Mouse (Mus musculus): ENCODE measurements around the gene Cgrrf1. TPM values are rescaled to one million over a fixed set of nuclear protein-coding genes. Genes with fewer than 3 reads are reported as not detected.
A peak's percentile ranks its signal among the peaks of the same experiment; 100 is the strongest.
"Not testable (repeated sequence)": the region's sequence is repeated elsewhere in the genome, so short reads cannot be mapped to it uniquely, and the experiment has no call there.

The Cgrrf1 gene
- total RNA-seq (2021): 10 to 100 TPM; 38.4 to 38.5 TPM
- long read RNA-seq, experiment 1, transcript Cgrrf1-201 (6 exons, 1,324 nt): major isoform, 27 of 36 reads
- long read RNA-seq, experiment 1, transcript Cgrrf1-204 (2 exons, 419 nt): minor isoform, 7 of 36 reads
- long read RNA-seq, experiment 1, partial matches to known transcripts: 0 of 36 reads
- long read RNA-seq, experiment 1, other reads (novel, unspliced or antisense): 2 of 36 reads
- long read RNA-seq, experiment 2, transcript Cgrrf1-201 (6 exons, 1,324 nt): major isoform, 19 of 22 reads
- long read RNA-seq, experiment 2, partial matches to known transcripts: 0 of 22 reads
- long read RNA-seq, experiment 2, other reads (novel, unspliced or antisense): 2 of 22 reads

DNA sequence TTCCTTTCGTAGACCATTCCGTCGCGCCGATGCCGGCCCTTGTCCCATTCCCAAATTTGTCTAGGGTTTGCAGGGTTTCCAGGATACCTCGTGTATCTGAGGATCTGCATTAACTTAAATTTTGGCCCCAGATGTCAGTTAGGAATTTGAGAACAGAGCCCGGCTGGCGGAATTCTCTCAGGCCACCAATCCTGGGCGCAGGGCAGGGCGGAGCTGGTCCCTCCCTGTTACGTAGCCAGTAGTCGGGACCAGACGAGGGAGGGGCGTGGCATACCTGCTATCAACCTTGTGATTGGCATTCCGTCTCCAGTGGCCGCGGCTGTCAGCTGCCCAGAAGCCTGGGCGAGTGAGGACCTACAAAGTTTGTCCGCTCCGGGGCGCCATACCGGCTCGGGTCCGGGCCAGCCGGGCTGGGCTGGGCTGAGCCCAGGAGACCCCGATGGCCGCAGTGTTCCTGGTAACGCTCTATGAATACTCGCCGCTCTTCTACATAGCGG is at the start of gene Cgrrf1:
Gene Cgrrf1, plus strand, starts transcription at position 289 of the 497 bp plus-strand sequence.
- intact Hi-C loops (cut with DNase I): loop anchor here (5.0 kb wide), 2 partner anchors 45 to 255 kb away; no protein-coding TSS in a partner anchor
- DNase-seq: peak; percentile 95 to 96

DNA sequence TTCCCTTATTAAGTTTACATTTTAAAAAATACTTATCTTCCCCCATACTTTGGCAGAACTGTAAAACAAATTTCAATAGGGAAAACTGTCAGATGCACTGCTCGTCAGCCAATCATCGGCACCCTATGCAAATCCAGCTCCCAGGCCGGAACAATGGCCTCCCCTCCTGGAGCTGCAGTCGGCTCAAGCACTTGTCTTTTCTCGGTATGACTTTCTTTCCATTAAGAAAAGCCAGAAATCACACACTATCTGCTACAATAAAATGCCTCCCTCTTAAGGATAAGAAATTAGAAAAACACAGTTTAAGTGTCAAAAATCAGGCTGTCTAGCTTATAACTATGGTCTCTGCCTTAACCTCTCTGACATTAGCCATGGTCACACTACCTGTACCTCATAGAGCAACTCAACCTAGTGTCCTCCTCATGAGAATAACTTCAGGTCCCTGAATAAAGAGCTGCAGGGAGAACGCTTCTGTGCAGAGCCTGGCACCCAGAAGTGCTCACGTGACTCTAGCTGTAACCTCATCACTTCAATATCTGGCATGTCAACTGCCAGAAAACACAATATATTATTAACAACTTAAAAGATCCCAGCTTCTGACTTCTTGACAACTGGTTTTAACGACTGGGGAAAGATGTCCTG is 49.6 kb upstream of the Cgrrf1 start:
- intact Hi-C loops (cut with DNase I): no loop called here
- no peak for DNase-seq

DNA sequence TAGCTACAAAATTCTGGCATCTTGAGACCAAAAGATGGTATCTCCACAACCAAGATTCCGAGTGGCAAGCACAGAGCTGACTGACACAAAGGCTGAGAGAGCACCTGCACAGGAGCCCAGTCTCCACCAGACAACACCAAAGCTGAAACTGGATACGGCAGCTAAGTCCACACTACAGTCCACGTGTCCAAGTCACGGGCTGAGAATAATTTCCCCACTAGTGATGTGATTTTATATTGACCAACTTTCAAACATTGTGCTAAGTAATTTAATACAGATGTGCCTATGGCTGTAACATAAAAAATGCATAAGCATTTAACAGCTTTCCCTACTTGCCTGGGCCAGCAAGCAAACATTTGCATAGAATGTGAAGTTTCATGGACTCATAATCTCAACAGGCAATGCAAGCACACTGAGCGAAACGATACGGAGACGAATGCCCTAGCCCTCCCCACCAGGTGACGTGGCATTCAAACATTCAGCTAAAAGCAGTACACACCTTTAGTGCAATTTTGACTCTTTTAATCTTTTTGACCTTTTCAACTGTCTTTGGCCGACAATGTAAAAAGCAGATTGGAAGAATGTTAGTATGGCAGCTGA is 48.5 kb upstream of the Cgrrf1 start:
- intact Hi-C loops (cut with DNase I): no loop called here
- no peak for DNase-seq

DNA sequence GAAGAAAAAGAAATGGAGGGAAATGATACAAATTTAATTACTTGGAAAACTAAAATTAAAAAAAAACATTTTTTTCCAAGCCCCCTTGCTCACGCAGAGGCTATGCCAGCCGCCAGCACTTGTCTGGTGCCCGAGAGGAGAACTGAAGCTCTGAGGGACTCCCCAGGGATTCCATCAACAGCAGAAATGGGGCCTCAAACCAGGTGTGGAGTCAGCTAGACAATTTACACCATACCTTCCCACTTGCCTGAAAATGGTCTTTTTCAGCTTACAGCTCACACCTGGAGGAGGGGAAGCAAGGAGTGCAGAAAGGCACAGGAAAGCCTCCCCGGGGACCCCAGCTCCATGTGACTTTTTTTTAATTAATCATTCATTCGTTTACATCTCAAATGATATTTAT is 46.7 kb upstream of the Cgrrf1 start:
- no peak for DNase-seq
- intact Hi-C loops (cut with DNase I): no loop called here

DNA sequence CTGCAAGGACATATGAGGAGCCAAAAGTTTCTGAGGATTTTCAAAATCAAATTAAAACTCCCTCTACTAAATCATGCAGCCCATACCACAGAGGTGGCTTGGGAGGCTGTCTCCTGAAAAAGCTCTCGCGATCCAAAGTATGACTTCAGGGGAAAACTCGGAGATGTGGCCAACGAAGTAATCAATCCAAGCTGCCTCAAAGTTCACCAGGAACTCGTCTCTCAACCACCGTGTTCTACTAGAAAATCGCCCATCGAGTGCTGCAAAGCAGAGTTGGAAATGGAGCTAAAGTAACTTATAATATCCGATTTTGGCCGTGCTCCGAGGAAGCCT is 44.5 kb upstream of the Cgrrf1 start:
- intact Hi-C loops (cut with DNase I): no loop called here
- DNase-seq: no peak

DNA sequence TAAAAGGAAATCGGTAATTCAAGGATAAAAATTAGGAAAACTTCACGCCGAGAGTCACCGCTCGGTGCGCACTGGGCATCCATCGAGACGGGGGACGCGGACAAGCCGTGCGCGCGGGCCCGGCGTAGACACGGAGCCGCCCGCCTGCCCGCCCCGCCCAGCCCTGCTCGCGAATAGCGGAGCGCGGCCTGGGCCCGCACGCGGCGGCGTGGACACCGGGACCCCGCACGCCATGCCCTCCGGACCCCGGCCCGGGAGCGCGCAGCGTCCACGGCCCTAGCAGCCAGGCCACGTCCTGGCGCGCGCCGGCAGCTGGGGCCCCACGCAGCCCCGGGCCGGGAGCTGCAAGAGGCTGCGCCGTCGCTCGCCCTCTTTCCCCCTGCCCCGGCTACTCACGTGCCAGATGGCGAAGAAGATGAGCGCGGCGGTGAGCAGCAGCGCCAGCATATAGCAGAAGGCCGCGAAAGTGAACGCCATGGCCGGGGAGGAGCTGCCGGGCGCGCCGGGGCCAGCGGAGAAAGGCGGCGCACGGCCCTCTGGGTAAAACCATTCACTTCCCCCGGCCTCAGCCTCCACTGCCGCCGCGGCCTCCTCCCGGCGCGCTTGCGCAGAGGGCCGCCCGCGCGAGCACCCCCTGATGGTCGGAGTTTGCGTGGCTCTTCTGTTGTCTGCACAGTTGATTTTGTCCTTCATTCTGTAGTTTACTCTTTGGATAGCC is 44.0 kb upstream of the Cgrrf1 start, which contains the start of gene Cnih1:
Gene Cnih1, minus strand, starts transcription at position 625 of the 718 bp plus-strand sequence.
- peak; percentile 95 for DNase-seq
- intact Hi-C loops (cut with DNase I): no loop called here

DNA sequence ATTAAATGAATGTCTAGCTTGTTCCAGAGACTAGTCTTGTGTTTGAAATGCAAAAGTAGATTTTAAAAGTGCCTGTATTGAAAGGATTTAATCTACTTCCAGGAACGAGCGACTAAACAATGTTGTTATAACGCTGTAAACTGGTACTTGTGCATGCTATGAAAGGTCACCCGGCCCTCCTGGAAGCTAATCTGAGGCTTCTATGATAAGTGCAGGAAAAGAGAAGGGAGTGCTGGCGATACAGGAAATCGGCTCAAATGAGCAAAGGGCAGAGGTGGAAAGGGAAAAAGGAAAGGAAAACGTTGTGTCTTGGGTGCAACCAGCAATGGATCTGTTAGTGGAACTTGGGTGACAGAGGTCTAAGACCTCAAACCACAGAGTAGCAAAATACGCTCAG is 43.4 kb upstream of the Cgrrf1 start:
- intact Hi-C loops (cut with DNase I): no loop called here
- peak in 1 of 2 experiments; percentile 18 for DNase-seq

DNA sequence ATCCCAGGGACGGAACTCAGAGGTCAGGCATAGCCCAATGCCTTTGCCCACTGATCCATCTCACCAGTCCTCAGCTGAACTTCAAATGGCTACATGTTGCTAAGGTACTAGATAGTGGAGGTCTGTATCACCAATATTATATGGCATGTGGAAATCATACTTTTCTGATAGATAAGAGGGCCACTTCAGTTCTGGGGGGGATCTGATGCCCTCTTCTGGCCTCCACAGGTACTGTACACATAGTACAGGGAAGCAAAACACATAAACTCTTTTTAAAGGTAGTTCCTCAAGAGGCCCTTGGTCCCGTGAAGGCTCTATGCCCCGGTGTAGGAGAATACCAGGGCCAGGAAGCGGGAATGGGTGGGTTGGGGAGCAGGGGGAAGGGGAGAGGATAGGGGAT is 41.6 kb upstream of the Cgrrf1 start:
- DNase-seq: no peak
- intact Hi-C loops (cut with DNase I): no loop called here

DNA sequence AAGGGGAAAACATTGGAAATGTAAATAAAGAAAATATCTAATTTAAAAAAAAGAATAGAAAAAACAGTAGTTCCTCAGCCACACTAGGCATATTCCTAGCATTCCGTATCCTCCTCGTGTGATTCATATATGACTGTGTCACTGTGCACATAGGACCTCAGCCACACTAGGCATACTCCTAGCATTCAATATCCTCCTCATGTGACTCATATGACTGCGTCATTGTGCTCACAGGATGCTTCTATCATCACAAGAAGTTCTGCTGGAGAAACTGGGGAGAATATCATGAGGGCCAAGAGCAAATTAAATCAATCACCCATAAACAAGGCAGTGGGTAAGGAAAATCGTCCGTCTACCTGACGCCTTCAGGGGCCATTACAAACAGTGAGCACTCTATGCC is 41.2 kb upstream of the Cgrrf1 start:
- intact Hi-C loops (cut with DNase I): no loop called here
- DNase-seq: no peak

DNA sequence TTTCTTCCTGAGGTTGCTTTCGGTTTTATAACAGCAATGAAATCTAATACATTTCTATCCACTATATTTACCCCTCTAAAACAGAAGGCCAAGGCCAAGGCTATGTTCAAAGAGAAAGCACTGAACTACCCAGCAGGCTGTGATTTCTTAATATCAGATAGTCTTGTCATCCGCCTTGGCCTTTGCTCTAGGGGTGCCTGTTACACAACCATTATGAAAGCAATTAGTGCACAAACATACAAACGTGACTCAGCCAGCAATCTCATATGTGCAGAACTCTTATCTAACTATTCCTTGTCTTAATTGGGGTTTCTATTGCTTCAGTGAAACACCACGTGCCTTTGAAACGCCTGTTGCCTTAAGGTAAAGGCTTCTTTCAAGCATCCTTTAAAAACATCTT is 37.8 kb upstream of the Cgrrf1 start:
- DNase-seq: no peak
- intact Hi-C loops (cut with DNase I): no loop called here

DNA sequence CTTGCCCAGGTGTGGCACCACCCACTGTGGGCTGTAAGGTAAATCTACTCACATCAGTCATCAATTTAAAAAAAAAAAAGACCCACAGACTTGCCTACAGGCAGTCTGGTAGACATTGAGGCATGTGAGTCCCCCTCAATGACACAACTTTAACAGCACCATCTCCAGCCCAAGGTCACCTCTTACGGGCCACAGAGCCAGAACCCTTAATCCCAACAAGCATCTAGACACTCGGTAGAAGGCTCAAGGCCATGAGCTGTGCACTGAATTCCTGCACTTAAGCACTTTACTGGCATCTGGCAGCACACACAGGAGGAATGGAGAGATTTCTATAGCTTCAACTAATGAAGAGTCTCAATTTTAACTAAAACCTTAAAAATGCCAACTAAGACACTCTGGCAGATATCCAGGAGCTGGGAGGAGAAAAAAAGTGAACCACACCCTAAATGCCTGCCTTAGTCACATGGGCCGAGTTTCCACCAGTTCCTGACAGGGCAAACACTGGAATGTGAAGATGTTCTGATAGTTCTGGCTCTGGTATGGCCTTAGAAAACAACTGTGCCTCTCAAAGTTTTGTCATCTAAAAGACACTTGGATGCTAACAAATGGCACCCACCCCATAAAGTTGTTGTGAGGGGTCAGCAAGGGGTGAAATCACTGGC is 31.1 kb upstream of the Cgrrf1 start:
- DNase-seq: no peak
- intact Hi-C loops (cut with DNase I): no loop called here

DNA sequence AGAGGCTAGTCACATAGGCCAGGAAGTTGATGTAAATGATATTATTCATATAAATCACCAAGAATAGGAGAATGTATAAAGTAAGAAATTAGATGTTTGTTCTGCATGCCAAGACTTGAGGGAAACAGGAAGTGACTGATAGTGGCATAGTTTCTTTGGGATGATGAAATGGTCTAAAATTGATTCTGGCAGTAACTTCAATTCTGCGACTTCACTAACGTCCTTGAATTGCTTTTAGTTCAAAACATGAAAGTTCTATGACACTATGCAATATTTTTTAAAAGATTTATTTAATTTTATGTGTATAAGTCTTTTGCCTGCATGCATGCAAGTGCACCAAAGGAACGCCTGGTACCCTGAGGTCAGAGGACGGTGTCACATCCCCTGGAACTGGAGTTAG is 28.7 kb upstream of the Cgrrf1 start:
- intact Hi-C loops (cut with DNase I): no loop called here

DNA sequence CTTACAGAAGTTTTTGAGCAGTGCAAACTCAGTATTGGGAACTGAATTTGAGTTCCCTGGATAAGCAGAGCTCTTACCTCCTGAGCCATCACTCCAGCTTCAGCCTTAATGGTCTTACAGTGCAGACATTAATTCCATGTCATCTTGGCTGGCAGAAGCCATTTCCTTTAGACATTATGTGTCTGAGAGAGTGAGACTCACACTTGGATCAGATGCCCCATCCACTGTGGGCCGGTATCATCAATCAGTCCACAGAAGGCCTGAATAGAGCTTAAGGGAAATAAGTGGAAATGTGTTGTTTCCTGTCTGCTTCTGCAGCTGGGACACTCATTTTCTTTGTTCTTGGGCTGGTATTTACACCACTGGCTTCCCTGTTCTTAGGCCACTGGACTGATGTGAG is 28.1 kb upstream of the Cgrrf1 start:
- intact Hi-C loops (cut with DNase I): no loop called here
- DNase-seq: no peak

More for the DNA sequence above, 28.7 kb upstream of the Cgrrf1 start:
- no peak for DNase-seq

DNA sequence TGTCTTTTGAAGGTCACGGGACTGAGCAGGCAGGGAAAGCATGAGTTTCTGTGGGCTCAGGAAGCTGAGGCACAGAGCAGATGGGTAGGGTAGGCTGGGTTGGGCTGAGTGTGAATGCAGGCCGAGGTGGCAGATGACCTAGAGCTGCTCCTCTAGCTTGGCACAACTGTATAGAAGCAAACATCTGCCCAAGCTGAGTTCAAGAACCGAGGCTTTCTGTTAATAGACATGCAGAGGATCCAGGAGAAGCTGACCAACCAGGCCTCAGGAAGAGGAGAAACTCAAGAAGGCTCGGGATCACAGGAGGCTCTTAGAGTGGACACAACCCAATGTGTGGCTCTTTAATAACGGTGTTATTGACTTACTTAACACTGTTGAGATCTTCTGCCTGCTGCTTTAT is 25.7 kb upstream of the Cgrrf1 start:
- no peak for DNase-seq
- intact Hi-C loops (cut with DNase I): no loop called here

DNA sequence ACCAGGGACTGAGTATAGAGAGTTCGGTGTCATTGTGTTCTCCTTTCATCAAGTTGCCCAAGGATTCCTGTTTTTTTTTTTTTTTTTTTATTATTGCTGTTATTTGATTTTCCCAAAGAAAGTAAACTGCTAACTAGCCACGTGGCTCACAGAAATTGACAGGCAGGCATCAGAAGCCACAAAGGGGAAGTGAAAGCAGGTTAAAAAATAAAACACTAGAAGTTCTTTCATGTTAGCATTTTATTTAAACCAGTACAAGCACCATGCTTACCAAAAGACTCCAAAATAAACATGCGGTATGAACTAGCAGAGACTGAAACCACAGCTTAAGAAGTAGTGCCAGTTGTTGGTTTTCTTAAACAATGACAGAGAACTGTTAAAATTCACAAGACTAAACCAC is 24.0 kb upstream of the Cgrrf1 start:
- intact Hi-C loops (cut with DNase I): no loop called here
- DNase-seq: no peak

DNA sequence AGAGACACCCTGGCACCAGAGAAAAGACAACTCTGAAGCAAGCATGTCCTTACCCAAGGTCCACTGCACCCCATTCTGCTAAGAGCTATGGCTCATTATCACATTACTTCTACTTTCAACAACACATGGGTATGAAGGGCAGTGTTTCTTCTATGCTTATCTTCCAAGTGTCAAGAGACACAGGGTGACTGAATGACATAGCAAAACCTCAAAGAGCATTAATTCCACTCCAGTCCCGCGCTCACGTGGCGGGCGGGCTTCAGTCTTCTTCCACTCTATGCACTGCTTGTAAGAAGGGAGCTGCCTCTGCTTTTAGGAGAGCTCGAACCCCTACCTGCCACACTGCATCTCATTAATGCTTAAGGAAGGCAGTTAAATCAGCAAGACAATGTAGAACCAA is 16.3 kb upstream of the Cgrrf1 start:
- no peak for DNase-seq
- intact Hi-C loops (cut with DNase I): no loop called here

DNA sequence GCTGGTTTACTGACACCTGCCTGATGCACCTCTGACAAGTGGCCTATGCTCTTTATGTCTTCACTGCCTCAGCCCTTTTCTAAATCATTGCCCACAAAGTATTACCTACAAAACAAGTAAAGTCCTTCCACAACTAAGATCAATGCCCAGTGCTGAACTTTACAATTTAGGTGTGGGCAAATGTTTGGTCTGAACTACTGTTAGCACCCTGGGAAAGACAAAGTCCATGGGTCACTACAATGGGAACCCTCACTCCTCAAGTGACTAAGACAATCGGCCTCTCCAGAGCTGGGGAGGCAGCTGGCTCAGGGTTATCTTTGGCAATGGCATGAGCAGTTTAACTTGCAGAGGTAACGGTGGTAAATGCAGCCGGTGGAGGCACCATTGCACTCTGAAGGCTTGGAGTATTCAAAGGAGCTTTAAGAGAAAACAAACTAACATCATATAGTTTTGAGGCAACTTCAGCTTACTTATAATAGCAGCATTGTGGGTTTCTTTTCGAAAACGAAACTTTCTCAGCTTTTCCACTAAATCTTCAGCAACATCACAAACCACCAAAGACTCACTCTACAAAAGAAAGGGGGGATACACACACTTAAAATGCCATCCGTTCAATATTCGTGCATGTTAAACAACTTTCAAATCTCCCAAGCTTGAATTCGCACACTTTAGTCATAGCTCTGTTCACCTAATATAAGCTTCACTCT is 14.9 kb upstream of the Cgrrf1 start:
- intact Hi-C loops (cut with DNase I): no loop called here

DNA sequence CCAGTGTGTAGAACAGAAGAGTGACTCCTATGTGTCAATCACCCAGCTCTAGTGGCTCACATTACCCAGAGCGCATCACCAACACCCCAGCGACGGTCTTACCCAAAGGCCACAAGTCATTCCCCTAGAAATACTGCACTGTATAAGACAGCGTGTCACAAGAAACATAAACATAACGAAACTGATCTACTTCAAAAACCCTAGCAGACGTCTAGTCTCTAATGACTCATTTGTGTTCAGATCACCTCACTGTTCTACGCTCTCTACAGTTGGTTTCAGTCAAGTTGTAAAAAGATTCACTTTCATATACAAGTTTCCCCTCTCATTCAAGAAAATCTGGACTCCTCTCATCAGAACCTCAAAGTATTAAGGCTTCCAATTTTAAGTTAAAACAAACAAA is 13.2 kb upstream of the Cgrrf1 start:
- intact Hi-C loops (cut with DNase I): no loop called here
- no peak for DNase-seq

More for the DNA sequence above, 14.9 kb upstream of the Cgrrf1 start:
- DNase-seq: no peak

DNA sequence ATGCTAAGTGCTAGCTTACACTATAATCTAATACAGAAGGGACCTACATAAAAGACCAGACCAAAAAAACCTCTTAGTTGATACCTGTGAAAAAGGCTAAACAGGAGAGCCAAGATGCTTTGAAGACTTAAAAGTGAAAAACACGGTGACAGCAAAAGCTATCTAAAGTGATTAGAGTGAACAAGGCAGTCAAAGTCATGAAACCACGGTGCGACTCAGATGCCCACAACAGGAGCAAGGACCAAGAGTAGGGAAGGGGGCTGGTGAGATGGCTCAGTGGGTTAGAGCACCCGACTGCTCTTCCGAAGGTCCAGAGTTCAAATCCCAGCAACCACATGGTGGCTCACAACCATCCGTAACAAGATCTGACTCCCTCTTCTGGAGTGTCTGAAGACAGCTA is 12.0 kb upstream of the Cgrrf1 start:
- intact Hi-C loops (cut with DNase I); DNase-seq: not testable (repeated sequence)

All from heart, postnatal 14 days (tissue).